Mouse (Mus musculus): ENCODE data around the gene Taok3.
"Not testable (repeated sequence)": the region's sequence is repeated elsewhere in the genome, so short reads cannot be mapped to it uniquely, and the experiment has no call there.

Gene Taok3

GRCm38 (mm10) chr5:117267913-117268312, 148.0 kb downstream of the Taok3 start:
- DNase-seq (ENCODE audit: low spot score) = no peak

- DNase-seq (ENCODE audit: low spot score) = no peak
These were observed 148.8 kb downstream of the Taok3 start for GRCm38 (mm10) chr5:117268749-117269148.

- no peak for DNase-seq (ENCODE audit: low spot score)
These were observed 149.5 kb downstream of the Taok3 start for GRCm38 (mm10) chr5:117269395-117269794.

GRCm38 (mm10) chr5:117271945-117272344, 152.0 kb downstream of the Taok3 start:
- DNase-seq (ENCODE audit: low spot score) = no peak

- no peak for DNase-seq (ENCODE audit: low spot score)
These were observed 154.9 kb downstream of the Taok3 start for GRCm38 (mm10) chr5:117274817-117275216.

- no peak for DNase-seq (ENCODE audit: low spot score)
These were observed 157.9 kb downstream of the Taok3 start for GRCm38 (mm10) chr5:117277784-117278183.

- DNase-seq (ENCODE audit: low spot score) = no peak
These were observed 159.1 kb downstream of the Taok3 start for GRCm38 (mm10) chr5:117278809-117279668.

GRCm38 (mm10) chr5:117279669-117280050, 159.7 kb downstream of the Taok3 start:
- DNase-seq (ENCODE audit: low spot score) = no peak

- no peak for DNase-seq (ENCODE audit: low spot score)
These were observed 161.6 kb downstream of the Taok3 start for GRCm38 (mm10) chr5:117281536-117281935.

- no peak for DNase-seq (ENCODE audit: low spot score)
These were observed 162.4 kb downstream of the Taok3 start for GRCm38 (mm10) chr5:117282360-117282759.

GRCm38 (mm10) chr5:117284029-117284428, 164.1 kb downstream of the Taok3 start:
- peak; percentile 74 for DNase-seq (ENCODE audit: low spot score)

- DNase-seq (ENCODE audit: low spot score) = no peak
These were observed 164.8 kb downstream of the Taok3 start for GRCm38 (mm10) chr5:117284682-117285081.

GRCm38 (mm10) chr5:117285266-117285665, 165.3 kb downstream of the Taok3 start:
- DNase-seq (ENCODE audit: low spot score) = no peak

GRCm38 (mm10) chr5:117286286-117286685, 166.4 kb downstream of the Taok3 start:
- DNase-seq (ENCODE audit: low spot score) = no peak

- DNase-seq (ENCODE audit: low spot score) = peak; percentile 98
These were observed 167.2 kb downstream of the Taok3 start, which contains the start of gene Pebp1 for GRCm38 (mm10) chr5:117286831-117287822. TSS of gene Pebp1 (minus strand) at chr5:117287625.

- DNase-seq (ENCODE audit: low spot score) = no peak
These were observed 169.7 kb downstream of the Taok3 start for GRCm38 (mm10) chr5:117289646-117290045.

GRCm38 (mm10) chr5:117290081-117290480, 170.2 kb downstream of the Taok3 start:
- no peak for DNase-seq (ENCODE audit: low spot score)

- DNase-seq (ENCODE audit: low spot score) = no peak
These were observed 171.4 kb downstream of the Taok3 start for GRCm38 (mm10) chr5:117291312-117291711.

GRCm38 (mm10) chr5:117292547-117292946, 172.6 kb downstream of the Taok3 start:
- DNase-seq (ENCODE audit: low spot score) = no peak

GRCm38 (mm10) chr5:117293776-117294175, 173.8 kb downstream of the Taok3 start:
- not testable (repeated sequence) for DNase-seq (ENCODE audit: low spot score)

GRCm38 (mm10) chr5:117295011-117295410, 175.1 kb downstream of the Taok3 start:
- DNase-seq (ENCODE audit: low spot score) = no peak

GRCm38 (mm10) chr5:117302899-117303298, 183.0 kb downstream of the Taok3 start:
- DNase-seq (ENCODE audit: low spot score) = no peak

Measured in testis, postnatal 14 days (tissue).